Mouse (Mus musculus) naive thymus-derived CD4-positive, alpha-beta T cell, adult 5 months (primary cell): ENCODE data around the gene Lingo2. TPM values are rescaled to one million over a fixed set of nuclear protein-coding genes. Genes with fewer than 3 reads are reported as not detected.

Experiments used
- polyA plus RNA-seq: library from polyadenylated mRNA; unstranded; fragments of 100-300 nt; shearing (Covaris generic); gene quantifications from one replicate; pipeline ENCODE4 v1.2.1, GENCODE M21; 2017

Lingo2 gene
- polyA plus RNA-seq, result 0.27 TPM

DNA sequence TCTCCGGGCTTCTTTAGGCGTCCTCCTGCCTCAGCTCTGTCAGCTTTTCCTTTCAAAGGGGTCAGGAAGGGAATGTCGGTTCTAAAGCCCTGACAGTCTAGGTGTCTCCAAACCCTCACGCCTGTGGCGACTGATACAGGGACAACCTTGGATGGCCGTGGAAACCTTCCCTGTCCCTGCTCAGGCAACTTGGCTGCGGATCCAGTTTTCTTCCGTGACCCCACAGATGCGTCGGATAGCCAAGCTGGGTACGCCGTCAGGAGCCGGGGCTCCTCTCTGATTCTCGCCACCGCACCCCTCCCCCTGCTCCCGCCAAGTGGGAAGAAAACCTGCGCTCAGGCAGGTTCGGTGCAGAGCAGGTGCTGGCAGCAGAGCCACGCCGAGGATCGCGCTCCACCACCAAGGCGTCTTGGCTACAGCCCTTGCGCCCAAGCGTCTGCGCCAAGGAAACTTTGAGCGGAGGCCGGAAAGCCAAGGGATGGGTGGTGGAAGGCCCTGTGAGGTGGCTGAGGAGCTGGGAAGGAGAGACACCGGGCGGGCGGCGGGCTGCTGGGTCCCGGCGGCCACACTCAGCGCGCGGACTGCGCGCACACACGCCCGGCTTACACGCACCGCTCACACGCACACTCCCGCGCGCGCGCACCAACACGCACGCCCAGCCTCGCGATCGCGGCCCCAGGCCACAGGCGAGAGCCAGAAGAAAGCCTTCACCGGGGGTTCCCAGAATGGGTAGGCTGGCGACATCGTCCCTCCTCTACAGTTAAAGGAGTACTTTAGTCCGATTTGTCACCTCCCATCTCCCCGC is at the start of gene Lingo2:
TSS of gene Lingo2 (minus strand) at position 598 of the 805 bp plus-strand sequence.

